Mouse (Mus musculus) A20 (cell line): ENCODE data around the gene Mvp.

Experiments used
- DNase-seq: peaks from one replicate; pipeline ENCODE4 v3.0.0-alpha.2; 2011; ENCODE audit warnings: low read depth, low spot score

Gene Mvp

GRCm38 (mm10) chr7:127019306-127019960 lies 5.0 kb upstream of the Mvp start:
- DNase-seq: no peak

- DNase-seq: no peak
Measured at GRCm38 (mm10) chr7:127018416-127019305, 4.2 kb upstream of the Mvp start.

GRCm38 (mm10) chr7:127017950-127018345 lies 3.5 kb upstream of the Mvp start:
- no peak for DNase-seq

- peak; percentile 100 for DNase-seq
Measured at GRCm38 (mm10) chr7:127016971-127017949, 2.8 kb upstream of the Mvp start, which contains the start of gene Pagr1a. Pagr1a (minus strand) TSS chr7:127017352.

- DNase-seq: no peak
Measured at GRCm38 (mm10) chr7:127016486-127016938, 2.1 kb upstream of the Mvp start.

GRCm38 (mm10) chr7:127016481-127016485 lies 1.9 kb upstream of the Mvp start, which contains the start of gene Pagr1b:
Pagr1b (minus strand) TSS chr7:127016484.
- no peak for DNase-seq

GRCm38 (mm10) chr7:127016081-127016480 lies 1.7 kb upstream of the Mvp start:
- DNase-seq: peak; percentile 89

GRCm38 (mm10) chr7:127014993-127015392 lies 572 bp upstream of the Mvp start:
- DNase-seq: no peak

GRCm38 (mm10) chr7:127013385-127013784 lies 1.0 kb downstream of the Mvp start:
- no peak for DNase-seq

GRCm38 (mm10) chr7:127012845-127013244 lies 1.6 kb downstream of the Mvp start:
- no peak for DNase-seq

GRCm38 (mm10) chr7:127012374-127012773 lies 2.0 kb downstream of the Mvp start:
- no peak for DNase-seq

GRCm38 (mm10) chr7:127011717-127012116 lies 2.7 kb downstream of the Mvp start:
- no peak for DNase-seq

GRCm38 (mm10) chr7:127011051-127011450 lies 3.4 kb downstream of the Mvp start:
- no peak for DNase-seq

GRCm38 (mm10) chr7:127009307-127010085 lies 4.9 kb downstream of the Mvp start:
- DNase-seq: no peak

- DNase-seq: peak; percentile 45
Measured at GRCm38 (mm10) chr7:127008239-127009019, 6.0 kb downstream of the Mvp start.

GRCm38 (mm10) chr7:127007313-127008024 lies 7.0 kb downstream of the Mvp start:
- no peak for DNase-seq

GRCm38 (mm10) chr7:127004122-127004875 lies 10.1 kb downstream of the Mvp start:
- DNase-seq: peak; percentile 39

GRCm38 (mm10) chr7:127003620-127004019 lies 10.8 kb downstream of the Mvp start:
- DNase-seq: no peak

- DNase-seq: no peak
Measured at GRCm38 (mm10) chr7:126999568-126999967, 14.9 kb downstream of the Mvp start.
